Comparison of ENCODE assay signal across 28 mouse cellular contexts in genomic region chr5:21494781-21495180, GRCm38 (mm10). TPM values are rescaled to one million over a fixed set of nuclear protein-coding genes. Genes with fewer than 3 reads are reported as not detected.
DNase-seq lines count a peak whose midpoint lies in the region; ATAC-seq and TF ChIP-seq lines count a peak whose summit lies in the region.
"Had no signal": no experiment of that assay in that cellular context is flagged by ENCODE, and none has a peak within 500 bp of the region (broad histone marks: within the 10 kb centered on the region; RNA-seq: fewer than 3 reads in every experiment).

No protein-coding gene starts in this region.

- no peak for TF ChIP-seq CTCF in MEL (IDR thresholded peaks at IDR 0.05 in 2 of 3, conservative IDR thresholded peaks at IDR 0.05 in 1 of 3; ENCODE audit: control insufficient read depth in 1 of 3, insufficient read depth in 1 of 3, low read depth in 2 of 3, low read length in 3 of 3, poor library complexity in 1 of 3, severe bottlenecking in 1 of 3)
- TF ChIP-seq CTCF in embryonic fibroblast, embryonic 13.5 days (IDR thresholded peaks at IDR 0.05; ENCODE audit: borderline replicate concordance, insufficient read depth, low read length): no peak

- H3K9me3 ChIP-seq in MEL (replicated peaks; ENCODE audit: insufficient read depth, low read length): no peaks in the 10 kb centered on the region
- H3K9me3 ChIP-seq in midbrain, embryonic 11.5 days (ENCODE audit: control insufficient read depth, low read length): no peaks in the 10 kb centered on the region
- H3K9me3 ChIP-seq in kidney, embryonic 14.5 days (ENCODE audit: control insufficient read depth, low read length): no peaks in the 10 kb centered on the region
- H3K9me3 ChIP-seq: heart, embryonic 10.5 days; heart, embryonic 13.5 days; hindbrain, embryonic 12.5 days; hindbrain, embryonic 15.5 days had no signal

- peak; percentile 29; the same call in 1 of the 2 replicates for ATAC-seq in common myeloid progenitor, adult 5-6 weeks (replicated peaks; ENCODE audit: low read depth, poor library complexity, severe bottlenecking)
- ATAC-seq in midbrain, embryonic 11.5 days (ENCODE audit: low FRiP score): no peak
- no peak for ATAC-seq in kidney, embryonic 14.5 days (ENCODE audit: low FRiP score, low TSS enrichment)
- ATAC-seq: activated CD4-positive, CD25-positive, alpha-beta regulatory T cell, adult 4 months; CD4-positive, CD25-positive, alpha-beta regulatory T cell, adult 4 months; forebrain, embryonic 14.5 days; forebrain, postnatal 0 days had no signal

- TF ChIP-seq EP300 in MEL (IDR thresholded peaks at IDR 0.05; ENCODE audit: low read depth in 1 of 2, low read length in 2 of 2): no peak

- no peak overlapping the region; a peak in 1 of 4 replicates for H3K4me3 ChIP-seq in MEL (ENCODE audit: control insufficient read depth in 1 of 2, insufficient read depth in 1 of 2, low read depth in 2 of 2, low read length in 2 of 2)
- H3K4me3 ChIP-seq in embryonic fibroblast, embryonic 13.5 days (ENCODE audit: insufficient read depth, low read length): no peak overlapping the region
- H3K4me3 ChIP-seq in midbrain, embryonic 11.5 days (ENCODE audit: low read depth, low read length): no peak overlapping the region
- H3K4me3 ChIP-seq in kidney, embryonic 14.5 days (ENCODE audit: low read length): no peak overlapping the region
- H3K4me3 ChIP-seq: gastrocnemius, adult 2 months; heart, adult 2 months; heart, embryonic 10.5 days; heart, embryonic 13.5 days; hindbrain, embryonic 12.5 days; hindbrain, embryonic 15.5 days had no signal

- no peaks in the 10 kb centered on the region for H3K4me1 ChIP-seq in MEL (ENCODE audit: control insufficient read depth in 1 of 2, insufficient read depth in 2 of 2, low read length in 2 of 2)
- peaks cover 45% of the 10 kb centered on the region for H3K4me1 ChIP-seq in embryonic fibroblast, embryonic 13.5 days (ENCODE audit: control insufficient read depth, insufficient read depth, low read length)
- peaks cover 3% of the 10 kb centered on the region; the same call in 1 of the 2 replicates for H3K4me1 ChIP-seq in midbrain, embryonic 11.5 days (ENCODE audit: control insufficient read depth, insufficient read depth, low read length)
- no peaks in the 10 kb centered on the region for H3K4me1 ChIP-seq in kidney, embryonic 14.5 days (ENCODE audit: control insufficient read depth, insufficient read depth, low read length)
- H3K4me1 ChIP-seq: hindbrain, embryonic 15.5 days had no signal

- H3K27ac ChIP-seq in MEL (ENCODE audit: control insufficient read depth, low read depth, low read length): no peak overlapping the region
- peak overlapping the region; percentile 37 for H3K27ac ChIP-seq in embryonic fibroblast, embryonic 13.5 days (ENCODE audit: insufficient read depth, low read length)
- no peak overlapping the region for H3K27ac ChIP-seq in midbrain, embryonic 11.5 days (ENCODE audit: low read depth, low read length)
- H3K27ac ChIP-seq in kidney, embryonic 14.5 days (ENCODE audit: low read depth, low read length): no peak overlapping the region
- H3K27ac ChIP-seq: gastrocnemius, adult 2 months; heart, adult 2 months; heart, embryonic 10.5 days; heart, embryonic 13.5 days; hindbrain, embryonic 12.5 days; hindbrain, embryonic 15.5 days had no signal

- H3K4me2 ChIP-seq in midbrain, embryonic 11.5 days: no peak overlapping the region
- H3K4me2 ChIP-seq in kidney, embryonic 14.5 days (replicated peaks; ENCODE audit: low read depth, low read length): no peak overlapping the region
- H3K4me2 ChIP-seq: heart, embryonic 13.5 days; hindbrain, embryonic 12.5 days; hindbrain, embryonic 15.5 days had no signal

- DNase-seq in ES-CJ7 (ENCODE audit: low read depth, low spot score) (peak; percentile 18), MEL (ENCODE audit: low read depth, low spot score) (peak; percentile 65)
- no peak for DNase-seq in midbrain, embryonic 11.5 days (ENCODE audit: low spot score, missing footprints)
- no peak for DNase-seq in layer of hippocampus, adult 18-20 months (ENCODE audit: low spot score in 2 of 2)
- DNase-seq: adrenal gland, adult 8-10 months; adrenal gland, postnatal 36 days; cerebellum, adult 11 months; cerebellum, adult 2 months; cerebellum, adult 9-11 months; cerebellum, postnatal 25 days; forebrain, postnatal 0 days; gastrocnemius, adult 2 months; gastrocnemius, postnatal 14 days; heart, adult 2 months; kidney, adult 11 months; kidney, adult 8-10 months had no signal

- 59% methylated on average over 3 of the region's 3 CpGs for WGBS in midbrain, embryonic 11.5 days
- 50% methylated on average over 3 of the region's 3 CpGs for WGBS in kidney, embryonic 14.5 days

- no peak for TF ChIP-seq POLR2A in MEL (IDR thresholded peaks at IDR 0.05; ENCODE audit: control insufficient read depth in 1 of 2, insufficient read depth in 1 of 2, low read depth in 1 of 2, low read length in 2 of 2, poor library complexity in 1 of 2)
- TF ChIP-seq POLR2A in embryonic fibroblast, embryonic 13.5 days (IDR thresholded peaks at IDR 0.05; ENCODE audit: low read depth, low read length): no peak

- TF ChIP-seq RAD21 in MEL (IDR thresholded peaks at IDR 0.05; ENCODE audit: low read depth, low read length): no peak

- peaks cover 0 to 1% of the 10 kb centered on the region in 2 experiments; a peak in 2 of 4 replicates for H3K27me3 ChIP-seq in MEL (ENCODE audit: control insufficient read depth in 1 of 2, insufficient read depth in 2 of 2, low read length in 2 of 2)
- no peaks in the 10 kb centered on the region for H3K27me3 ChIP-seq in midbrain, embryonic 11.5 days (ENCODE audit: control insufficient read depth, insufficient read depth, low read length)
- H3K27me3 ChIP-seq in kidney, embryonic 14.5 days (ENCODE audit: control insufficient read depth, insufficient read depth, low read length): no peaks in the 10 kb centered on the region
- H3K27me3 ChIP-seq: heart, embryonic 13.5 days; hindbrain, embryonic 12.5 days; hindbrain, embryonic 15.5 days had no signal

- no peaks in the 10 kb centered on the region for H3K36me3 ChIP-seq in MEL (ENCODE audit: control insufficient read depth in 1 of 2, insufficient read depth in 2 of 2, low read length in 2 of 2)
- no peaks in the 10 kb centered on the region for H3K36me3 ChIP-seq in midbrain, embryonic 11.5 days (ENCODE audit: control insufficient read depth, insufficient read depth, low read length)
- H3K36me3 ChIP-seq in kidney, embryonic 14.5 days (ENCODE audit: control insufficient read depth, insufficient read depth, low read length): no peaks in the 10 kb centered on the region
- H3K36me3 ChIP-seq: heart, embryonic 10.5 days; heart, embryonic 13.5 days; hindbrain, embryonic 12.5 days; hindbrain, embryonic 15.5 days had no signal

- H3K79me2 ChIP-seq in MEL (ENCODE audit: control insufficient read depth, insufficient read depth, low read length, poor library complexity): no peaks in the 10 kb centered on the region

- no peak overlapping the region for H3K9ac ChIP-seq in MEL (ENCODE audit: control insufficient read depth, low read depth, low read length, poor library complexity, severe bottlenecking)
- H3K9ac ChIP-seq in midbrain, embryonic 11.5 days (ENCODE audit: low read length): no peak overlapping the region
- no peak overlapping the region for H3K9ac ChIP-seq in kidney, embryonic 14.5 days (ENCODE audit: low read depth, low read length)
- H3K9ac ChIP-seq: forebrain, postnatal 0 days; heart, embryonic 13.5 days; hindbrain, embryonic 12.5 days; hindbrain, embryonic 15.5 days had no signal

TF ChIP-seq in MEL, 35 proteins besides CTCF, POLR2A, EP300 and RAD21:
- TF ChIP-seq CHD1 (IDR thresholded peaks at IDR 0.05; ENCODE audit: low read depth, low read length) (no peak), ETS1 (IDR thresholded peaks at IDR 0.05; ENCODE audit: low read depth, low read length) (no peak), HCFC1 (IDR thresholded peaks at IDR 0.05; ENCODE audit: low read depth, low read length) (peak; percentile 41; the same call in 1 of the 2 replicates), ZMIZ1 (IDR thresholded peaks at IDR 0.05; ENCODE audit: low read depth, low read length) (no peak), SMC3 (IDR thresholded peaks at IDR 0.05; ENCODE audit: low read depth, low read length) (peak; percentile 12; the same call in 1 of the 2 replicates), SIN3A (IDR thresholded peaks at IDR 0.05; ENCODE audit: low read length) (no peak)

RNA-seq across cellular contexts. Expression of gene Lrrc17, which starts 48.6 kb away (rescaled TPM):
- total RNA-seq in MEL (2012; rRNA removed): not detected in 2 replicates
- polyA plus RNA-seq in MEL (2012; ENCODE audit: insufficient read depth in 1 of 2, insufficient read length in 2 of 2, low read depth in 1 of 2, low replicate concordance in 2 of 2, missing spikeins in 1 of 2): not detected
- not detected in 2 replicates for total RNA-seq in common myeloid progenitor, adult 5-6 weeks (2017)
- 187 and 323 TPM in 2 replicates for polyA plus RNA-seq in embryonic fibroblast, embryonic 13.5 days (2011; ENCODE audit: insufficient read length, low read depth, missing spikeins)
- 14.0 and 17.0 TPM in 2 replicates for polyA plus RNA-seq in midbrain, embryonic 11.5 days (2014; fragmentation: Nextera tagmentation; extraction: Ambion mirVana)
- 29.9 and 36.0 TPM in 2 replicates for polyA plus RNA-seq in kidney, embryonic 14.5 days (2014; fragmentation: Nextera tagmentation; extraction: Ambion mirVana)
- total RNA-seq in layer of hippocampus, adult 18-20 months (2021): under 1 TPM; 0.15 to 0.20 TPM
- total RNA-seq: hematopoietic stem cell, adult 5-6 weeks had no signal
- polyA plus RNA-seq: CD4-positive, CD25-positive, alpha-beta regulatory T cell, adult 4 months; cortical plate, adult 2 months had no signal

Comparison
In these comparisons a context has a peak if more than half of its experiments do, and no peak if none do; other contexts are left out.
1. DNase-seq: peak in ES-CJ7 (single experiment) and MEL (single experiment); none in midbrain, embryonic 11.5 days (single experiment) and layer of hippocampus, adult 18-20 months (0 of 2).
2. RNA of gene Lrrc17, which starts 48.6 kb away (polyA plus RNA-seq): 187 to 323 TPM in embryonic fibroblast, embryonic 13.5 days, 29.9 to 36.0 TPM in kidney, embryonic 14.5 days and 14.0 to 17.0 TPM in midbrain, embryonic 11.5 days; not detected in MEL; every median in the first group is over 10 times any median in the second.